Mouse (Mus musculus) midbrain, embryonic 10.5 days (tissue): ENCODE measurements around the gene Hhat. TPM values are rescaled to one million over a fixed set of nuclear protein-coding genes. Genes with fewer than 3 reads are reported as not detected.

Source experiments
- DNase-seq: peaks from one replicate; pipeline ENCODE4 v3.0.0-alpha.2; 2017; ENCODE audit warnings: low spot score
- H3K27ac ChIP-seq: fragments of 300-500 bp; sonication (generic); replicated peaks from 2 replicates; pipeline ENCODE4 v1.5.1; 2016; ENCODE audit warnings: mild to moderate bottlenecking
- H3K27me3 ChIP-seq: fragments of 300-500 bp; sonication (generic); 2 replicates; pipeline ENCODE4 v1.6.1; 2016; ENCODE audit warnings: low read depth, mild to moderate bottlenecking; ENCODE audit not compliant: poor library complexity, severe bottlenecking
- H3K36me3 ChIP-seq: fragments of 300-500 bp; sonication (generic); 2 replicates; pipeline ENCODE4 v1.6.1; 2016; ENCODE audit warnings: mild to moderate bottlenecking, moderate library complexity
- H3K4me1 ChIP-seq: fragments of 300-500 bp; sonication (generic); 2 replicates; pipeline ENCODE4 v1.6.1; 2016
- H3K4me3 ChIP-seq: fragments of 300-500 bp; sonication (generic); 2 replicates; pipeline ENCODE4 v1.5.1; 2016; ENCODE audit warnings: mild to moderate bottlenecking, moderate library complexity
- H3K9me3 ChIP-seq: fragments of 300-500 bp; sonication (generic); replicated peaks from 2 replicates; pipeline ENCODE4 v1.6.1; 2016; ENCODE audit warnings: mild to moderate bottlenecking
- WGBS: fragments of 180-500 bp; shearing (Covaris S2); methylation state at CpG from one replicate; pipeline ENCODE4 v1.1.7; 2016; 5-methylcytosine and 5-hydroxymethylcytosine counted together
- polyA plus RNA-seq: library from polyadenylated mRNA; unstranded; fragments of >200 nt; fragmentation: Nextera tagmentation; extraction: Ambion mirVana; gene quantifications from 2 replicates; pipeline ENCODE4 v1.2.1, GENCODE M21; 2016

Gene Hhat
- 8.0 and 8.2 TPM in 2 replicates for polyA plus RNA-seq

DNA sequence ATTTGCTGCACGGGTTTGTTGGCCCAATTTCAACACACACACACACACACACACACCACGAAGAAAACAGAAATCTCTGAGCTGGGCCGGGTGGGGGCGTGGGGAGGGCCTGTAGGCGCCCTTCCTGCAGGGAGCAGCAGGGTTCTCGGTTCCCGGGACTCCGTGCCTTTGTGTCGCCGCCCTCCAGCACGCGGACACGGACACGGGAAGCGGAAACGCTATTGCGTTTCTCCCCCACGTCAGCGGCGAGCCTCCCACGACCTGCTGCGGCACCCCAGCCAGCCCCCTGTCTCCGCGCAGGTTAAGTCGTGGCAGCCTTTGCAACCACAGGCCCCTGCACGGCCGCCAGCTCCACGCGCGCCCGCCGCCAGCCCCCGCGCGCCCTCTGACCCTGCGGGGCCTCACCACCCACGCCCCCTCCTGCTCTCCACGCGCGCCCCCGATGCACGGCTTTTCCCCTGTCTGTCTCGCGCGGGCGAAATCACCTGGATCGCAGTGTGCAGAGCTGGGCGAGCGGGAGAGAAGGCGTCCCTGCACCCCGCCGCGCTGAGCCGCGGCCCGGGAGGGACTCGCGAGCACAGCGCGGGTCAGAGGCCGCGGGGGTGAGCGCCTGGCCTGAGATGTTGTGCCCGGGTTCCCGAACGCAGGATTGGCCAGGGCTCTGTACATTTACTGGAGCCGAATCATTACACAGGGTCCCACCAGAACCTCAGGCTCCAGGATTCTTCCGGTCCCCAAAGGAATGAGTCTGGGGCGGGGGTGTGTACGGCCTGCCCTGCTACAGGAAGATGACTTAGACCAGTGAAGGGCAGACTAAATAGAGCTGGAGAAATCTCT is at the start of gene Hhat:
Hhat (minus strand) TSS at position 729 of the 837 bp plus-strand sequence.
- Histone ChIP-seq H3K27me3 (0 out of 2 replicates have a peak, but pooled peaks cover 10% of the 10 kb centered on the region), H3K4me1 (peaks cover 20% of the 10 kb centered on the region), H3K9me3 (no peaks in the 10 kb centered on the region), H3K27ac (peak within 1 kb of the TSS; percentile 98), H3K4me3 (peak within 1 kb of the TSS; percentile 88), H3K36me3 (no peaks in the 10 kb centered on the region)
- peak; percentile 65 for DNase-seq
- under 1% methylated on average over 70 of the region's 70 CpGs for WGBS

DNA sequence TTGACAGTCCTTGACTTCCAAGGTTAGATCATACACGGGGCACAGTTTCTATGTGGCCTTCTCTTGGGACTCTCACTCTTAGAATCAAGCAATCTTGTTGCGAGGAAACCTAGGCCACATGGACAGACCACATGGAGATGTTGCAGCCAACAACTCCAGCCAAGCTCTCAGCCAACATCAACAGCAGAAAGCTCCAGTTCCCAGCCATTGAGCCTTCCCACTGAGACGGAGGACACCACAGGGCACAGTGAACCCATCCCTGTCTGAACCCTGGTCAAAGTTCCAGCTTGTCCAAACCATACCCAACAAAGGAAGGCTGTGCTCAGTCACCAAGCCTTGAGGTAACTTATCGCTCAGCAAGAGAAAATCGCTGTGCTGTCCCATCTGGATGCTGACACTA is 47.3 kb upstream of the Hhat start:
- peaks cover 31% of the 10 kb centered on the region for H3K4me1 ChIP-seq
- H3K27me3 ChIP-seq: peaks cover 24% of the 10 kb centered on the region
- H3K4me3 ChIP-seq: no peak overlapping the region
- no peaks in the 10 kb centered on the region for H3K36me3 ChIP-seq
- WGBS: 89% methylated on average over 5 of the region's 5 CpGs
- no peak overlapping the region for H3K27ac ChIP-seq
- no peak for DNase-seq
- H3K9me3 ChIP-seq: no peaks in the 10 kb centered on the region

DNA sequence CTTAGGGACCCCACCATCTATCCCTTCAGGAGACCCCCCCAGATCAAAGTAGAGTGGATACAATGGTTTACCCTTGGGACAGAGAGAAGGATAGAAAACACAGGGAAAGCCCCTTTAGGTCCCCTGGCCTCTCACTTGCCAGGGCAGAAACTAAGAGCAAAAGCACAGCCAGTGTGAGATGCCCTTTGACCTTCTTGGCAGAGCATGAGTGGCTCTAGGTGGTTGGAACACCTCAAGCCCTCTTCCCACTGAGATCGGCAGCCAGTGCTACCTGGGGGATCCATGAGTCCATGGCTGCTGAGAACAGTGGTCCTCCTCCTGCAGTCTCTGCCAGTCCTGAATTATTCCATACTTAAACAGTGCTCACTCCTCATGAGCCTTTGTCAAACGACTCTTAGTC is 44.8 kb upstream of the Hhat start:
- no peak overlapping the region for H3K4me3 ChIP-seq
- no peaks in the 10 kb centered on the region for H3K36me3 ChIP-seq
- WGBS: 69% methylated on average over 2 of the region's 2 CpGs
- peaks cover 20% of the 10 kb centered on the region for H3K27me3 ChIP-seq
- peak overlapping the region; percentile 33; the same call in 1 of the 2 replicates for H3K27ac ChIP-seq
- no peaks in the 10 kb centered on the region for H3K9me3 ChIP-seq
- DNase-seq: no peak
- H3K4me1 ChIP-seq: peaks cover 21% of the 10 kb centered on the region

DNA sequence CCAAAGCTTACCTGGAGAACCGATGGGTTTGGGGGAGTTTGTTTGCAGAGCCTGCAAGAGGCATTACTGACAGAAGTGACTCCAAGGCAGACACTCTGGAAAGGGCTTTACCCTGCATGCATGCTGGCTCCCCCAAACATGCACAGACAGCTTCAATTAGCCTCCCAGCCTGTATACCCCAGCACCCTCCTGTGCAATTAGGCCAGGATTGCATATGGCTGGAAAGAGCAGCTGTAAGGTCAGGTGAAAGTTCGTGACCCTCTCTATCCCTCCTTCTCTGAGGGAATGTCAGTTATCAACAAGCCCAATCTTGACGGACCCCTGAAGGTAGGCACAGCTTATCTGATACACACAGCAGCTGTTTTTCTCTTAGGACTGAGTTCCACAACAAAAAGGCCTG is 43.7 kb upstream of the Hhat start:
- Histone ChIP-seq H3K27me3 (peaks cover 19% of the 10 kb centered on the region), H3K4me1 (peaks cover 21% of the 10 kb centered on the region), H3K27ac (no peak overlapping the region), H3K4me3 (no peak overlapping the region), H3K36me3 (no peaks in the 10 kb centered on the region), H3K9me3 (no peaks in the 10 kb centered on the region)
- 28% methylated on average over 3 of the region's 3 CpGs for WGBS
- no peak for DNase-seq

DNA sequence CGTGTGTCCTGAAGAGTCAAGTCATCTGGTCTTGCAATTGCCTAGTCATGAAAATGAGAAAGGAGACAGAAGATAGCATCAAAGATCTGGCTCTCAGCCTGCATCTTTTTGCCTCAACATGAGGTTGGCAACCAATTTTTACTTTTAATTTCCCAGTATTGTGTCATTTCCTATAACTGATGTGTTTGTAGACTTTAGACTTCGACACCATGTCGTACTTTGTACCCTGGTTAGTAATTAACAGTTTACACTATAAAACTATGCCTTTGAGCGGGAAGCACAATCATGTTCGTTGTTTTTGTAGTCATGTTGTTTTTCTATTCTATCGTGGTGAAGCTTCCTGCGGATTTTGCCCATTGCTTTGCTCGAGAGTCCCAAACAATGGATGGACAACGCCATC is 41.7 kb upstream of the Hhat start:
- Histone ChIP-seq H3K27ac (no peak overlapping the region), H3K4me1 (peaks cover 21% of the 10 kb centered on the region), H3K9me3 (no peaks in the 10 kb centered on the region), H3K27me3 (no peaks in the 10 kb centered on the region), H3K36me3 (no peaks in the 10 kb centered on the region), H3K4me3 (no peak overlapping the region)
- no peak for DNase-seq
- WGBS: 93% methylated on average over 9 of the region's 9 CpGs

DNA sequence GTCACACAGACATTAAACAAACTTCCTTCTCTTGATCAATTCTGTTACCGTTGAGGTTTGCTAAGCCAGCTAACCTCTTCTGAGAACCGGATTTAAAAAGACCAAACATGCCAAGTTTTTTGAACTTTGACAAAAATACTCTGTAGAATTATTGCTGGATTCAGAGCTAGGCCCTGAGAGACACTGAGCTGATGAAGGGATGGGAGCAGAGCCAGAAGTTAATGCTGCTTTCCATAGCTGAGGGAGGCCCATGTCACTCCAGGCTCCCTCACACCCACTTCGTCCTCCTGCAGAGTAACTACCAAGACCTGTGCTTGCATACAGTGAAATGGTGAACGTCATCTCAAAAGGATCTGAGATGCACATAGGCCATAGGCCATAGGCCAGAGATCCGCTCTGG is 41.3 kb upstream of the Hhat start:
- Histone ChIP-seq H3K36me3 (no peaks in the 10 kb centered on the region), H3K4me1 (peaks cover 21% of the 10 kb centered on the region), H3K9me3 (no peaks in the 10 kb centered on the region), H3K4me3 (no peak overlapping the region), H3K27ac (no peak overlapping the region), H3K27me3 (no peaks in the 10 kb centered on the region)
- 94% methylated on average over 5 of the region's 5 CpGs for WGBS
- DNase-seq: no peak

DNA sequence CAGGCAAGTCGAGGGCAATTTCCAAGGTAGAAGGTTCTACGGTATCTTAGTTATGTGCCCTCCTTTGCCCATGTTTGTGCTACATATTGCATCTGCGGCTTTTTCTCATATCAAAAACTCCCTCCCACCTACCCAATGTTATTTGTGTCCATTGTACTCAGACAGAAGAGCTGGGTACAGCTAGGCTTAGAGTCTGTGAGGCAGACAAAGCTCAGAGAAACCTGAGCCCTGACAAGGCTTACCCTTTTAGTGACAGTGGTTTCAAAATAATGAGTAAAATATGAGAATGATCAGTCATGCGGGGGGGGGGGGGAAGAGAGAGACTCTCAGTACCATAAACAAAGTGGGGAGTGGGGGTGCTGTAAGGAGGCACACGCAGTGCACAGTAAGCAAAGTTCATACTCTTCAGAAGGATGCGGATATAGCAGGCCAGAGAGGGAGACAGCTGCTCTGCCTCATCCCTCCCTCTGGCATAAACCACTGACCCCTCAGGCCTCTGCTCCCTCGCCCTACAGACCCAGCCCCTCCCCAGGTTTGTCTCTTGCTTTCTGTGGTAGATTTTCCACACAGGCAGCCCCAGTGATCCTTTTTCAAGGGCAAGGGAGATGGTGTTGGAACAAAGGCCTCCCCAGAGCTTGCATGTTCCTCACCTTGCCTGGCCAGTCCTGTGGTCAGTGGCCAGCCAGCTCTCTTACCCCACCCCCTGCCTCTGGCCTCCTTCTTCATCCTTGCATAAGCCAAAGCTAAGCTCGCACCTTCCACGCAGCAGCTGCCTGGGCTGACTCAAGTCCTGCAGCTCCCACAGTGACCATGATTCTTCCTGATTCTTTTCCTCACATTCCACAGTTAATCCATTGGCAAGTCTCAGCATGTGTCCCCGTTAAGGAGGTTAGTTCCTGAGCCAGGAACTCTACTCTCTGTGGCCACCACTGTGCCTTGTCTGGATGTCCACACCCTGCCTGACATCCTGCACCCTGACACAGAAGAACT is 35.4 kb upstream of the Hhat start:
- no peaks in the 10 kb centered on the region for H3K27me3 ChIP-seq
- peak overlapping the region; percentile 74 for H3K27ac ChIP-seq
- no peaks in the 10 kb centered on the region for H3K36me3 ChIP-seq
- H3K9me3 ChIP-seq: no peaks in the 10 kb centered on the region
- no peak for DNase-seq
- H3K4me1 ChIP-seq: peaks cover 15% of the 10 kb centered on the region
- no peak overlapping the region for H3K4me3 ChIP-seq
- 52% methylated on average over 10 of the region's 10 CpGs for whole genome bisulfite sequencing

DNA sequence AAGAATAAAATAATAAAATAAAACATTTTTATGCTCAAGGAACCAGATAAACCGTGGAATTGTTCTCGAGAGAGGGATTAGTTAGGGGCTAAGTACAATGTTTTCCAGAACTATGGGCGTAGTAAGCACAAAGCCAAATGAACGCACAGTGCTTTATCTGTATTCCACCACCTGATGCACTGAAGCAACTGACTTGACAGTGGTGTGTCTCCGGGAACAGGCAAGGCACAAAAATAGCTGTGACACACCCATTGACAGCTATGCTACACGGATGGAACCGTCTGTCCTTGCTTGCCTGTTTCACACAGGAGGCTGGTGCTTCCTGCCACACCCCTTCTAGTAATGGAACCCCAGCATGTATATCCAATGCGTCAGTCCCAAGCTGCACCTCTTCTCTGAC is 29.3 kb upstream of the Hhat start:
- DNase-seq: no peak
- Histone ChIP-seq H3K4me3 (no peak overlapping the region), H3K27ac (no peak overlapping the region), H3K9me3 (0 out of 2 replicates have a peak, but pooled peaks cover 3% of the 10 kb centered on the region), H3K36me3 (no peaks in the 10 kb centered on the region), H3K4me1 (peaks cover 30% of the 10 kb centered on the region), H3K27me3 (peaks cover 17% of the 10 kb centered on the region; the same call in 1 of the 2 replicates)
- WGBS: 91% methylated on average over 8 of the region's 8 CpGs

DNA sequence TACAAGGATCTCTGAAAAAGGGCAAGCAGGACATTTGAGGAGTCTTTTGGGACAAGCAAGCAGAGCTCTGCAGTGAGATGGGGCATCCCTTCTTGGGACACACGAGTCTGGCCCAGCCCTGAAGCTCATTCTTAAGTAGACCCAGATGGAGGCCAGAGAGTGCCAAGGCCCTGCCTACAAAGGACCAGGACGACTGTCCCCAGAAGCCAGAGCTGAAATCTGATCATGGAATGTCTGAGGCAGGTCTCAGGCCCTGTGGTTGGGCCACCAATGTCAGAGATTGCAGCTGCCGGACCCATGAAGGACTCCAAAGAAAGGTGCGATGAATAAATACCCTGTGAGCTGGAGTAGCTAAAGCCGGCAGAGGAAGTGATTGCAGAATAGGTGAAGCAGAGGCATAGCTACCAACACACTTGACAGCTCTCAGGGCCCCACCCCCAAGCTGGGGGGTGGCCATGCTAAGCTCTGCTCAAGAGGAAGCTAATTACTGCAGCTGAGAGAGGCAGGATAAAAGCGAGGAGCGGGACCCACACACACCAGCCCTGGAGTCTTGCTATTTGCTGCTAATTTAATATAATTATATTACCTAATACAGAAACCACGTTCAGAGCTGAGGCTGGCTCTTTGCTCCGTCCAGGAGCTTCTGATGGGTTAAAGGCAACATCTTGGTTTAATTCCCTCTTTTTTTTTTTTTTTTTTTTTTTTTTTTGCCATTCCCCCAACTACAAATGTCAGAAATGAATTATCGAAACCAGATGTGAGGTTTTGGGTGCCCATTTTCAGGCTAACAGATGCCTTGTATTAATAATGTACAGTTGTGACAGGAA is 28.4 kb upstream of the Hhat start:
- H3K27me3 ChIP-seq: peaks cover 17% of the 10 kb centered on the region; the same call in 1 of the 2 replicates
- DNase-seq: no peak
- peaks cover 8% of the 10 kb centered on the region; the same call in 1 of the 2 replicates for H3K9me3 ChIP-seq
- H3K4me1 ChIP-seq: peaks cover 30% of the 10 kb centered on the region
- no peak overlapping the region for H3K4me3 ChIP-seq
- 32% methylated on average over 10 of the region's 10 CpGs for WGBS
- 0 out of 2 replicates have a peak overlapping the region, but pooled peaks have one; percentile 3 for H3K27ac ChIP-seq
- no peaks in the 10 kb centered on the region for H3K36me3 ChIP-seq

DNA sequence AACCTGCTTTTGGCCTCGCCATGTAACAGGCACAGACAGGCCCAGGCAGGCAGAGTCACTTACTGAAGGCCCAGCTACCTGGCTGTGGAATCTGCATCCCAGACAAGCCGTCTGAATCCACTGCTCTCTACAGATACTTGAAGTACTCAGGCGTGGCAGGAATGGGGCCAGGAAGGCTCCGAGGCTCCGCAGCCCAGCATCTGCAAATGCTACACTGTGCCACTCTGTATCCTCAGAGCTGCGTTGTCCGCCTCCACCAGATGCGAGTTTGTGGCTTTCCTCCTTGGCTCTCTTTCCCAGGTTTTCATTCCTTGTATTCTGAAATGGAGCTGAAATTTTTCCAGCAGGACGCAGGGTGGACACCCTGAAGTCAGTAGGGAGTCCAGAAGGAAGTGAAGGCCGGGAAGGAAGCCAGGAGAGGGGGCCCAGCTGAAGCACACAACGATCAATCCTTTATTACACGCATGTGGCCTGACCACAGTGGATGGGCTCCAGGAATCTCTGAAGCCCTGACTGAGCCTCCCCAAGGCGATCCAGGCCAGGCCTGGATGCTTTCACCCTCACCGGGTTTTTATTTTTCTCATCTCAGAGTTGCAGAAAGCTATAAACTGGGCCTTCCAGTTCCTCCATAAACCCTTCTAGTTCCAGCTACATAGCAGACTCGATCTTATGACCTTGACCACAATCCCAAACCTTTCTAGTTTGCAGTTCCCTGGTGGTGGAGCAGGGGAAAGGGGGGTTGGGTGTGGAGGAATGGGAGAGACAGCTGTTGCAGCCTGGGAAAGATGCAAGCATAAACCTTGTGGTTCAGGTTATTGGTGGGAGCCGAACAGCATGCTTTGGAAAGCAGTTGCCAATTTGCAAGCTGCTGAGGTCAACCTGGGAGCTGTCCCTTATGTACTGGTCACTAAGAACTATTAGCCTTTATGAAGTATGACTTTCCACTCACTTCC is 27.5 kb upstream of the Hhat start:
- Histone ChIP-seq H3K9me3 (peaks cover 8% of the 10 kb centered on the region; the same call in 1 of the 2 replicates), H3K27me3 (peaks cover 17% of the 10 kb centered on the region; the same call in 1 of the 2 replicates), H3K36me3 (no peaks in the 10 kb centered on the region), H3K27ac (no peak overlapping the region), H3K4me3 (no peak overlapping the region), H3K4me1 (peaks cover 30% of the 10 kb centered on the region)
- DNase-seq: no peak
- 76% methylated on average over 16 of the region's 16 CpGs for WGBS

DNA sequence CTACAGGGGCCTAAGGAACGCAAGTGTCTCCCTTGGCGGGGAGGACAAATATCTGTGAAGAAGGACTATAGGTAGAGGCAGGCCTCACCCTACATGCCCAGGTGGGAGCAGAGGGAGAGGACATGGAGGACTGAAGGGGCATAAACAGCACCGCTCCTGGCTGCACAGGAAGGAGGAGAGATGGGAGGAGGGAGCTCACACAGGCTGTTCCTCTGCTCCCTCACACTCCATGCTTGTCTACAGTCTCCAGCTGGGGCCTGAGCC is 25.9 kb upstream of the Hhat start:
- no peaks in the 10 kb centered on the region for H3K36me3 ChIP-seq
- WGBS: 37% methylated on average over 3 of the region's 3 CpGs
- peaks cover 17% of the 10 kb centered on the region; the same call in 1 of the 2 replicates for H3K27me3 ChIP-seq
- H3K27ac ChIP-seq: peak overlapping the region; percentile 77
- peaks cover 8% of the 10 kb centered on the region; the same call in 1 of the 2 replicates for H3K9me3 ChIP-seq
- DNase-seq: no peak
- peaks cover 37% of the 10 kb centered on the region for H3K4me1 ChIP-seq
- H3K4me3 ChIP-seq: 0 out of 2 replicates have a peak overlapping the region, but pooled peaks have one; percentile 18
